Mouse (Mus musculus) CH12.LX (cell line): ENCODE data around the gene Phgr1. TPM values are rescaled to one million over a fixed set of nuclear protein-coding genes. Genes with fewer than 3 reads are reported as not detected.

Experiments
- DNase-seq: peaks from one replicate; pipeline ENCODE4 v3.0.0-alpha.2; 2013; ENCODE audit errors: extremely low read depth
- H3K27ac ChIP-seq: 2 replicates; pipeline ENCODE4 v1.5.1; 2012; ENCODE audit warnings: low read depth, mild to moderate bottlenecking, control low read depth, moderate library complexity; ENCODE audit not compliant: insufficient read depth
- H3K27me3 ChIP-seq: replicated peaks from 2 replicates; pipeline ENCODE3; 2012; ENCODE audit warnings: inconsistent platforms
- H3K36me3 ChIP-seq, 2 experiments: replicated peaks in 1 of 2; 2 replicates each; pipeline versions ENCODE3 to v1.6.1; 2012; ENCODE audit warnings: inconsistent platforms in 1 of 2, low read length in 1 of 2, mild to moderate bottlenecking in 1 of 2, mixed read lengths in 1 of 2, moderate library complexity in 1 of 2; ENCODE audit not compliant: control insufficient read depth in 1 of 2, insufficient read depth in 1 of 2
- H3K4me1 ChIP-seq, 2 experiments: 2 replicates each; pipeline ENCODE4 v1.6.1; 2012; ENCODE audit warnings: inconsistent platforms in 1 of 2, moderate library complexity in 1 of 2; ENCODE audit not compliant: insufficient read depth in 2 of 2, control insufficient read depth in 1 of 2
- H3K4me2 ChIP-seq: 2 replicates; pipeline ENCODE4 v1.6.1; 2012; ENCODE audit warnings: low read depth, mild to moderate bottlenecking, control low read depth; ENCODE audit not compliant: poor library complexity, insufficient read depth, severe bottlenecking
- H3K4me3 ChIP-seq, 3 experiments: fragments of 150-350 bp in 1 of 3; sonication (generic) in 1 of 3; replicated peaks in 1 of 3; 2 replicates each; pipeline versions ENCODE3 to v1.5.1; 2011 to 2012; ENCODE audit warnings: low read depth in 2 of 3, low read length in 2 of 3, mild to moderate bottlenecking in 2 of 3, moderate library complexity in 2 of 3, control low read depth in 1 of 3, improper control_type of control experiment in 1 of 3, inconsistent platforms in 1 of 3, mixed read lengths in 1 of 3; ENCODE audit not compliant: poor library complexity in 1 of 3
- H3K79me2 ChIP-seq: replicated peaks from 2 replicates; pipeline ENCODE4 v1.6.1; 2012; ENCODE audit warnings: mild to moderate bottlenecking, moderate library complexity; ENCODE audit not compliant: control insufficient read depth, poor library complexity, insufficient read depth, severe bottlenecking; ENCODE audit errors: extremely low read depth
- H3K9ac ChIP-seq: 2 replicates; pipeline ENCODE4 v1.6.1; 2012; ENCODE audit warnings: low read depth, mild to moderate bottlenecking, control low read depth, moderate library complexity; ENCODE audit not compliant: insufficient read depth
- H3K9me3 ChIP-seq: replicated peaks from 2 replicates; pipeline ENCODE3; 2012; ENCODE audit warnings: low read length, inconsistent platforms, mixed read lengths
- BHLHE40 ChIP-seq: IDR thresholded peaks from 2 replicates; pipeline ENCODE4 v1.6.1; 2011; ENCODE audit warnings: mild to moderate bottlenecking, low read depth, low read length, improper control_type of control experiment
- CHD1 ChIP-seq: IDR thresholded peaks from 2 replicates; pipeline ENCODE4 v1.6.1; 2012; ENCODE audit warnings: low read depth, low read length, improper control_type of control experiment, inconsistent platforms
- CHD2 ChIP-seq: IDR thresholded peaks from 2 replicates; pipeline ENCODE4 v1.6.1; 2011; ENCODE audit warnings: low read length, improper control_type of control experiment
- CTCF ChIP-seq, 2 experiments: IDR thresholded peaks in 1 of 2; conservative IDR thresholded peaks in 1 of 2; 2 replicates each; pipeline ENCODE4 v1.5.1; 2011 to 2012; ENCODE audit warnings: low read depth in 2 of 2, low read length in 2 of 2, improper control_type of control experiment in 1 of 2, inconsistent platforms in 1 of 2, mild to moderate bottlenecking in 1 of 2, moderate library complexity in 1 of 2
- E2F4 ChIP-seq: IDR thresholded peaks from 2 replicates; pipeline ENCODE4 v1.6.1; 2011; ENCODE audit warnings: low read depth, low read length, improper control_type of control experiment; ENCODE audit not compliant: insufficient replicate concordance
- ELF1 ChIP-seq: IDR thresholded peaks from 2 replicates; pipeline ENCODE4 v1.6.1; 2014; ENCODE audit warnings: low read depth, mild to moderate bottlenecking, inconsistent platforms, low read length, improper control_type of control experiment
- EP300 ChIP-seq: IDR thresholded peaks from 2 replicates; pipeline ENCODE4 v1.6.1; 2011; ENCODE audit warnings: low read length, improper control_type of control experiment
- ETS1 ChIP-seq: conservative IDR thresholded peaks from 2 replicates; pipeline ENCODE4 v1.6.1; 2012; ENCODE audit warnings: low read depth, mild to moderate bottlenecking, inconsistent platforms, low read length, improper control_type of control experiment, moderate library complexity
- GABPA ChIP-seq: IDR thresholded peaks from 2 replicates; pipeline ENCODE4 v1.6.1; 2012; ENCODE audit warnings: low read depth, low read length, improper control_type of control experiment, inconsistent platforms; ENCODE audit not compliant: insufficient replicate concordance
- HCFC1 ChIP-seq: IDR thresholded peaks from 2 replicates; pipeline ENCODE4 v1.6.1; 2012; ENCODE audit warnings: low read depth, mild to moderate bottlenecking, inconsistent platforms, low read length, improper control_type of control experiment
- IRF4 ChIP-seq: IDR thresholded peaks from 2 replicates; pipeline ENCODE4 v1.6.1; 2014; ENCODE audit warnings: low read depth, mild to moderate bottlenecking, inconsistent platforms, low read length, improper control_type of control experiment
- JUN ChIP-seq: IDR thresholded peaks from 2 replicates; pipeline ENCODE4 v1.6.1; 2011; ENCODE audit warnings: low read depth, mild to moderate bottlenecking, low read length, improper control_type of control experiment, moderate library complexity; ENCODE audit not compliant: insufficient read depth
- JUND ChIP-seq: conservative IDR thresholded peaks from 2 replicates; pipeline ENCODE4 v1.6.1; 2011; ENCODE audit warnings: low read depth, low read length, improper control_type of control experiment
- KAT2A ChIP-seq: IDR thresholded peaks from 2 replicates; pipeline ENCODE4 v1.6.1; 2012; ENCODE audit warnings: low read length, improper control_type of control experiment, inconsistent platforms; ENCODE audit not compliant: insufficient replicate concordance
- MAFK ChIP-seq: IDR thresholded peaks from 2 replicates; pipeline ENCODE4 v1.6.1; 2011; ENCODE audit warnings: low read length, improper control_type of control experiment; ENCODE audit not compliant: insufficient replicate concordance
- MAX ChIP-seq: IDR thresholded peaks from 2 replicates; pipeline ENCODE4 v1.6.1; 2011; ENCODE audit warnings: low read length, improper control_type of control experiment
- MAZ ChIP-seq: IDR thresholded peaks from 2 replicates; pipeline ENCODE4 v1.6.1; 2012; ENCODE audit warnings: low read depth, mild to moderate bottlenecking, inconsistent platforms, low read length, improper control_type of control experiment, moderate library complexity
- MEF2A ChIP-seq: IDR thresholded peaks from 2 replicates; pipeline ENCODE4 v1.6.1; 2014; ENCODE audit warnings: low read depth, mild to moderate bottlenecking, inconsistent platforms, low read length, improper control_type of control experiment, borderline replicate concordance
- MXI1 ChIP-seq: IDR thresholded peaks from 2 replicates; pipeline ENCODE4 v1.6.1; 2011; ENCODE audit warnings: mild to moderate bottlenecking, low read depth, low read length, improper control_type of control experiment
- MYC ChIP-seq: IDR thresholded peaks from 2 replicates; pipeline ENCODE4 v1.6.1; 2011; ENCODE audit warnings: low read depth, mild to moderate bottlenecking, improper control_type of control experiment, low read length
- NELFE ChIP-seq: IDR thresholded peaks from 2 replicates; pipeline ENCODE4 v1.6.1; 2011; ENCODE audit warnings: low read depth, low read length, improper control_type of control experiment
- NRF1 ChIP-seq: IDR thresholded peaks from 2 replicates; pipeline ENCODE4 v1.6.1; 2014; ENCODE audit warnings: low read depth, mild to moderate bottlenecking, inconsistent platforms, low read length, improper control_type of control experiment, moderate library complexity
- PAX5 ChIP-seq: IDR thresholded peaks from 2 replicates; pipeline ENCODE4 v1.6.1; 2012; ENCODE audit warnings: low read length, inconsistent platforms, mixed read lengths
- POLR2A ChIP-seq: IDR thresholded peaks from 2 replicates; pipeline ENCODE4 v1.6.1; 2011; ENCODE audit warnings: low read depth, mild to moderate bottlenecking, improper control_type of control experiment, low read length
- POLR2AphosphoS2 ChIP-seq: IDR thresholded peaks from 2 replicates; pipeline ENCODE4 v1.6.1; 2011; ENCODE audit warnings: low read depth, low read length, improper control_type of control experiment
- RAD21 ChIP-seq: IDR thresholded peaks from 2 replicates; pipeline ENCODE4 v1.6.1; 2011; ENCODE audit warnings: low read depth, mild to moderate bottlenecking, low read length, improper control_type of control experiment, moderate library complexity
- RCOR1 ChIP-seq: conservative IDR thresholded peaks from 2 replicates; pipeline ENCODE4 v1.6.1; 2012; ENCODE audit warnings: low read depth, mild to moderate bottlenecking, inconsistent platforms, low read length, improper control_type of control experiment
- SIN3A ChIP-seq: IDR thresholded peaks from 2 replicates; pipeline ENCODE4 v1.6.1; 2012; ENCODE audit warnings: low read length, improper control_type of control experiment, inconsistent platforms
- SMC3 ChIP-seq: IDR thresholded peaks from 2 replicates; pipeline ENCODE4 v1.6.1; 2011; ENCODE audit warnings: low read depth, low read length, improper control_type of control experiment
- TBP ChIP-seq: conservative IDR thresholded peaks from 2 replicates; pipeline ENCODE4 v1.6.1; 2011; ENCODE audit warnings: low read depth, low read length, improper control_type of control experiment
- TCF12 ChIP-seq: IDR thresholded peaks from 2 replicates; pipeline ENCODE4 v1.6.1; 2014; ENCODE audit warnings: low read depth, mild to moderate bottlenecking, inconsistent platforms, low read length, improper control_type of control experiment
- UBTF ChIP-seq: IDR thresholded peaks from 2 replicates; pipeline ENCODE4 v1.6.1; 2012; ENCODE audit warnings: low read depth, mild to moderate bottlenecking, inconsistent platforms, low read length, improper control_type of control experiment, moderate library complexity
- USF1 ChIP-seq: IDR thresholded peaks from 2 replicates; pipeline ENCODE4 v1.6.1; 2014; ENCODE audit warnings: low read depth, mild to moderate bottlenecking, inconsistent platforms, low read length, improper control_type of control experiment
- USF2 ChIP-seq: conservative IDR thresholded peaks from 2 replicates; pipeline ENCODE4 v1.6.1; 2011; ENCODE audit warnings: low read depth, low read length, improper control_type of control experiment
- ZC3H11A ChIP-seq: IDR thresholded peaks from 2 replicates; pipeline ENCODE4 v1.6.1; 2012; ENCODE audit warnings: low read depth, mild to moderate bottlenecking, inconsistent platforms, low read length, improper control_type of control experiment
- ZKSCAN1 ChIP-seq: IDR thresholded peaks from 2 replicates; pipeline ENCODE4 v1.6.1; 2012; ENCODE audit warnings: low read depth, inconsistent platforms, low read length, improper control_type of control experiment, borderline replicate concordance
- ZMIZ1 ChIP-seq: IDR thresholded peaks from 2 replicates; pipeline ENCODE4 v1.6.1; 2012; ENCODE audit warnings: low read depth, mild to moderate bottlenecking, inconsistent platforms, low read length, improper control_type of control experiment
- ZNF384 ChIP-seq: IDR thresholded peaks from 2 replicates; pipeline ENCODE4 v1.6.1; 2012; ENCODE audit warnings: low read depth, low read length, improper control_type of control experiment, inconsistent platforms
- dilution Hi-C: fragments of 300-500 bp; cut with MboI; formaldehyde crosslinking; loops from 2 replicates; pipeline ENCODE4 v1.14.3; 2020; ENCODE audit warnings: low sequenced_read_pairs; ENCODE audit not compliant: extremely low pct_unique_long_range_greater_than_20kb, extremely low pct_ligation_motif_present
- in situ Hi-C: fragments of 300-500 bp; cut with MboI; formaldehyde crosslinking; loops from 3 replicates; pipeline ENCODE4 v1.14.3; 2019; ENCODE audit warnings: low sequenced_read_pairs, low pct_ligation_motif_present, low pct_unique_long_range_greater_than_20kb, mixed read lengths
- polyA plus RNA-seq: library from polyadenylated mRNA; unstranded; fragments of >175 nt; gene quantifications from 2 replicates; pipeline ENCODE4 v1.2.1, GENCODE M21; 2012; ENCODE audit warnings: low read depth; ENCODE audit not compliant: insufficient read length
- total RNA-seq, 2 experiments: library from RNA; depleted of rRNA; stranded (reverse); fragments of 300-350 nt in 1 of 2; fragments of >200 nt in 1 of 2; gene quantifications; 2 replicates each; pipeline ENCODE4 v1.2.3; 2012 to 2014

The Phgr1 gene
- total and polyA plus RNA-seq, 3 experiments: not detected

DNA sequence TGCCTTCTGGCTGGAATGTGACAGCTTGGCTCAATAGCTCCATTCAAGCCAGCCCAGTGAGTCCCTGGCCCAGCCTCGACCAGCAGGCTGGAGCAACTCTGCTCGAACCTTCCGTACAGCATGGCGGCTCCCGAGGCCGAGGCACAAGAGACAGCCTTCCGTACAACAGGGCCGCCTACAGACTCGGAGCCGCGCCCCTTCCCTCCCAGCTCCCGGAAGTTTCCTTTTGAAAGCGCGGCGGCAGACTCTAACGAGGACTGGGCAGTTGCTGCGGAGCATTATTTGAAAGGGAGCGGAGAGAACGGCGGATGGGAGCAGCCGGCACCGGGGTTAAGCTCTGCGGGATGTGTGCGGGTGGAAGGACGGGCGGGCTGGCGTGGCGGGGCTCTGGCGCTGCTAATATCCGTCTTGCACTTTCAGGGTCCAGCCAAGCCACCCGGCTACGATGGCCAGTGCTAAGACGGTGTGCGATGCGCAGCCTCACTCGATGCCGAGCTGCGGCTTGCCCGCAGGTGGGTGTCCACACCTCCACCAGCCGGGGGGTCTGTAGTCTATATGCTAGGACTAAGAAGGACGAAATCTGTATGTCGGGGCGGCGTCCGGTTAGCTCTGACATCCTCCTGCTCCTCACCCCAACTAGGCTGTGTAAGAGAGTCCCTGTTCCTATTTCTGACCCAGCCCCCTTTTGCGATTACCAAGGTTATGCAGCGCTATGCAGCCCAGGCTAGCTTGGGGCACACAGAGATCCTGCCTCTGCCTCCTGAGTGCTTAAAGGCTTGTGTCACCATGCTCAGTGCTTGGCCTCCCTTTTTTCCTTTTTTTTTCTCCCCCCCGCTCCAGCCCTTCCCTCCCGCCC lies 41.6 kb downstream of the Phgr1 start, which contains the start of gene Knstrn:
Gene Knstrn, plus strand, starts transcription at position 23 of the 856 bp plus-strand sequence.
- peaks cover 26 to 37% of the 10 kb centered on the region in 2 experiments for H3K36me3 ChIP-seq
- H3K4me1 ChIP-seq: peaks cover 0 to 12% of the 10 kb centered on the region in 2 experiments; a peak in 2 of 4 replicates
- peak within 1 kb of the TSS; percentile 9; the same call in 1 of the 2 replicates for H3K27ac ChIP-seq
- peak; percentile 87 for DNase-seq
- H3K4me3 ChIP-seq: peak within 1 kb of the TSS; percentile 86 to 94 (median 92)
- H3K9me3 ChIP-seq: peaks cover 11% of the 10 kb centered on the region
- H3K79me2 ChIP-seq: no peaks in the 10 kb centered on the region
- no peak for TF ChIP-seq JUN
- TF ChIP-seq ETS1: no peak
- no peak for TF ChIP-seq SMC3
- TF ChIP-seq CTCF (conservative IDR thresholded peaks at IDR 0.05 in 1 of 2, IDR thresholded peaks at IDR 0.05 in 1 of 2; ENCODE audit: low read depth in 2 of 2, low read length in 2 of 2): no peak
- peak; percentile 59 for TF ChIP-seq TCF12
- peak; percentile 62; the same call in 1 of the 2 replicates for TF ChIP-seq MAX
- peak; percentile 86 for TF ChIP-seq ELF1
- no peak for TF ChIP-seq RAD21
- TF ChIP-seq USF2: no peak
- no peak for TF ChIP-seq MAFK
- TF ChIP-seq BHLHE40: no peak
- TF ChIP-seq CHD2: no peak
- peak; percentile 98 for TF ChIP-seq RCOR1
- TF ChIP-seq ZC3H11A: no peak
- TF ChIP-seq USF1: no peak
- TF ChIP-seq HCFC1: peak; percentile 96
- TF ChIP-seq ZMIZ1: no peak; the same call in none of the 2 replicates
- TF ChIP-seq TBP: no peak
- TF ChIP-seq POLR2AphosphoS2: no peak
- peak; percentile 60; the same call in 1 of the 2 replicates for TF ChIP-seq IRF4
- peak; percentile 89 for TF ChIP-seq NRF1
- TF ChIP-seq SIN3A: peak; percentile 97
- TF ChIP-seq E2F4: 0 out of 2 replicates have a peak, but pooled peaks have one; percentile 59
- no peak for TF ChIP-seq JUND
- TF ChIP-seq MYC: no peak
- TF ChIP-seq UBTF: no peak
- TF ChIP-seq PAX5: no peak
- peak; percentile 29; the same call in 1 of the 2 replicates for TF ChIP-seq GABPA
- TF ChIP-seq ZNF384: no peak
- TF ChIP-seq EP300: no peak
- peak; percentile 76 for TF ChIP-seq NELFE
- peak; percentile 84 for TF ChIP-seq POLR2A
- no peak for TF ChIP-seq CHD1
- no peak for TF ChIP-seq ZKSCAN1
- no peak for TF ChIP-seq MAZ
- TF ChIP-seq MEF2A: no peak
- TF ChIP-seq KAT2A: peak; percentile 87; the same call in 1 of the 2 replicates
- peak; percentile 81 for TF ChIP-seq MXI1
- in situ Hi-C loops: no loop called here
- dilution Hi-C loops: no loop called here
- peaks cover 17% of the 10 kb centered on the region for H3K27me3 ChIP-seq
- H3K4me2 ChIP-seq: peak within 1 kb of the TSS; percentile 76
- peak within 1 kb of the TSS; percentile 64 for H3K9ac ChIP-seq
